ENCODE assay signal across 20 mouse cellular contexts in the genomic region with DNA sequence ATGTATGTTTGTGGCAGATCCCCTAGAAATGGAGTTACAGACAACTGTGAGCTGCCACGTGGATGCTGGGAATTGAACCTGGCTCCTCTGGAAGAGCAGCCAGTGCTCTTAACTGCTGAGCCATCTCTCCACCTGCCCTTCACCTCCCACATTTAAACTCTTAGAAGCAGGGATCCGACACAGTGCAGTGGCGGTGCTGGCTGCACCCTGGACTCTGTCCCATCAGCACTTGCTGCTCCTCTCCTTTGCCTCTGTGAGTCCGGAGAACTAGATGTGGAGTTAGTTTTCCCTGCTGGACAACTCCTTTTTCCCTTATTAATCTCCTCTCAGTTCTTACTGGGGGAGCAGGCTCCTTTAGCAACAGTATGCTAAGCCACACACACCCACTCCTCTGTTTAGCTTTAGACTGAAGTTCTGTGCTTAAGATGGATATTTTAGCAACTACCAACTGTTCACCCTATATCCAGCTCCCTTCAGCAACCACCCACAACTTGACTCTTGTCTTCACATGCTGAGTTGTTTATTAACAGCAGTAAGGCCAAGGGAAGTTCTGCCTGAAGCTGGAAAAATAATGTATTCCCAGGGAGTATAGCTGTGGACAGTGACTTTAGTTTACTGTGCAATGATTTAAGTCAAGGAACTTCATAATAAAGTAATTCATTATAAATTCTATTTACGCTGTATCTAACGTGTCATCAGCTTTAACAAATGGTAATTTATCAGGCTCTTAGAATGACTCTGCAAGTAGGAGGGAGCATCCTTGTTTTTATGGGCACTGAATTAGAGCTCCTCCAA. TPM values are rescaled to one million over a fixed set of nuclear protein-coding genes. Genes with fewer than 3 reads are reported as not detected.
DNase-seq lines count a peak whose midpoint lies in the region; ATAC-seq and TF ChIP-seq lines count a peak whose summit lies in the region.
"Had no signal": no experiment of that assay in that cellular context is flagged by ENCODE, and none has a peak within 500 bp of the region (broad histone marks: within the 10 kb centered on the region; RNA-seq: fewer than 3 reads in every experiment).

No protein-coding gene starts in this region.

- 77% methylated on average over 6 of the region's 6 CpGs for WGBS in hindbrain, embryonic 14.5 days
- WGBS in hindbrain, embryonic 11.5 days: 65% methylated on average over 6 of the region's 6 CpGs

- H3K4me3 ChIP-seq in hindbrain, embryonic 14.5 days (replicated peaks; ENCODE audit: low read length): no peak overlapping the region
- H3K4me3 ChIP-seq in hindbrain, embryonic 11.5 days (ENCODE audit: low read depth, low read length): no peak overlapping the region
- H3K4me3 ChIP-seq: forebrain, embryonic 13.5 days; gastrocnemius, adult 2 months; limb, embryonic 15.5 days; myocyte had no signal

- no peak overlapping the region for H3K4me2 ChIP-seq in hindbrain, embryonic 14.5 days (replicated peaks)
- no peak overlapping the region for H3K4me2 ChIP-seq in hindbrain, embryonic 11.5 days (replicated peaks; ENCODE audit: low read depth, low read length)
- H3K4me2 ChIP-seq: forebrain, embryonic 13.5 days; limb, embryonic 15.5 days had no signal

- in situ Hi-C loops in Patski (cut with MboI; ENCODE audit: low pct_unique_long_range_greater_than_20kb): loop anchor here (5.0 to 10.0 kb wide), 2 partner anchors 37 to 374 kb away; partner anchors contain the start of gene Zfp697

- CTCF ChIA-PET in Patski (lab: Charles Lee): interaction anchor here (0.9 to 3.4 kb wide), 10 partner anchors 9 to 195 kb away, joined by 3 to 11 read pairs (median 4); partner anchors contain the start of gene Zfp697

- no peak overlapping the region for H3K9ac ChIP-seq in hindbrain, embryonic 14.5 days
- H3K9ac ChIP-seq in hindbrain, embryonic 11.5 days (ENCODE audit: low read depth, low read length): no peak overlapping the region
- H3K9ac ChIP-seq: forebrain, embryonic 13.5 days; limb, embryonic 15.5 days had no signal

- H3K27ac ChIP-seq in hindbrain, embryonic 14.5 days: no peak overlapping the region
- H3K27ac ChIP-seq in hindbrain, embryonic 11.5 days (ENCODE audit: low read depth, low read length): no peak overlapping the region
- H3K27ac ChIP-seq: forebrain, embryonic 13.5 days; gastrocnemius, adult 2 months; hindbrain, postnatal 0 days; limb, embryonic 15.5 days had no signal

- no peaks in the 10 kb centered on the region for H3K27me3 ChIP-seq in hindbrain, embryonic 14.5 days (ENCODE audit: control insufficient read depth, insufficient read depth, low read length)
- no peaks in the 10 kb centered on the region for H3K27me3 ChIP-seq in hindbrain, embryonic 11.5 days (ENCODE audit: control insufficient read depth, insufficient read depth, low read length)
- no peaks in the 10 kb centered on the region for H3K27me3 ChIP-seq in Patski
- H3K27me3 ChIP-seq: forebrain, embryonic 13.5 days; limb, embryonic 15.5 days had no signal

- POLR2A ChIA-PET in Patski (lab: Charles Lee): interaction anchor here (0.6 to 4.5 kb wide), 2 partner anchors 31 to 35 kb away, joined by 3 to 26 read pairs; partner anchors contain the start of gene Zfp697

- no peaks in the 10 kb centered on the region for H3K9me3 ChIP-seq in hindbrain, embryonic 14.5 days (ENCODE audit: control insufficient read depth, low read length)
- H3K9me3 ChIP-seq in hindbrain, embryonic 11.5 days (ENCODE audit: control insufficient read depth, low read length): no peaks in the 10 kb centered on the region
- H3K9me3 ChIP-seq: forebrain, embryonic 13.5 days; limb, embryonic 15.5 days had no signal

- ATAC-seq in hindbrain, embryonic 14.5 days (ENCODE audit: low FRiP score): no peak
- ATAC-seq in hindbrain, embryonic 11.5 days (ENCODE audit: low FRiP score): no peak
- peak; percentile 57 for ATAC-seq in Patski
- ATAC-seq: forebrain, embryonic 13.5 days; hindbrain, postnatal 0 days had no signal

- peak; percentile 23 for DNase-seq in hindbrain, embryonic 14.5 days (ENCODE audit: low spot score)
- no peak for DNase-seq in hindbrain, embryonic 11.5 days (ENCODE audit: low spot score)
- DNase-seq in Patski (ENCODE audit: low read depth, low spot score): peak; percentile 95
- DNase-seq in kidney, adult 18-20 months: peak; percentile 42
- DNase-seq in kidney, postnatal 14 days: peak; percentile 41
- DNase-seq in cerebellum, postnatal 36 days: no peak
- DNase-seq in thymus, postnatal 36 days: no peak
- no peak for DNase-seq in thymus, adult 18-20 months
- DNase-seq: adrenal gland, postnatal 10 days; B cell, adult 2 months; cerebellum, adult 9-11 months; gastrocnemius, adult 2 months; heart, adult 18-20 months; heart, postnatal 14 days; layer of hippocampus, adult 9-11 months; lung, postnatal 14 days had no signal

- H3K36me3 ChIP-seq in hindbrain, embryonic 14.5 days (replicated peaks; ENCODE audit: control insufficient read depth, insufficient read depth): no peaks in the 10 kb centered on the region
- H3K36me3 ChIP-seq in hindbrain, embryonic 11.5 days (ENCODE audit: control insufficient read depth, insufficient read depth, low read length): no peaks in the 10 kb centered on the region
- H3K36me3 ChIP-seq: limb, embryonic 15.5 days had no signal

- peaks cover 10% of the 10 kb centered on the region for H3K4me1 ChIP-seq in hindbrain, embryonic 14.5 days (replicated peaks; ENCODE audit: control insufficient read depth, insufficient read depth, low read length)
- H3K4me1 ChIP-seq in hindbrain, embryonic 11.5 days (replicated peaks; ENCODE audit: control insufficient read depth, insufficient read depth, low read length): no peaks in the 10 kb centered on the region

- no peak for TF ChIP-seq CTCF in Patski (IDR thresholded peaks at IDR 0.05)

RNA-seq across cellular contexts. Expression of gene Zfp697, which starts 36.9 kb away (rescaled TPM):
- 20.6 and 21.5 TPM in 2 replicates for polyA plus RNA-seq in hindbrain, embryonic 14.5 days (2014; fragmentation: Nextera tagmentation; extraction: Ambion mirVana)
- 12.2 and 15.5 TPM in 2 replicates for polyA plus RNA-seq in hindbrain, embryonic 11.5 days (2014; fragmentation: Nextera tagmentation; extraction: Ambion mirVana)
- 21.4 TPM for polyA plus RNA-seq in Patski (2021)

RNA-seq across cellular contexts. Expression of gene Gm4450, which starts 37.7 kb away (rescaled TPM):
- 0.12 TPM in 2 replicates for polyA plus RNA-seq in hindbrain, embryonic 14.5 days (2014; fragmentation: Nextera tagmentation; extraction: Ambion mirVana)
- polyA plus RNA-seq in hindbrain, embryonic 11.5 days (2014; fragmentation: Nextera tagmentation; extraction: Ambion mirVana): not detected in 2 replicates
- 0.30 TPM for polyA plus RNA-seq in Patski (2021)
- polyA plus RNA-seq: forebrain, embryonic 13.5 days; hindbrain, postnatal 0 days; limb, embryonic 15.5 days; myocyte had no signal

Comparison
In these comparisons a context has a peak if more than half of its experiments do, and no peak if none do; other contexts are left out.
1. DNase-seq: peak in hindbrain, embryonic 14.5 days (single experiment), Patski (single experiment), kidney, adult 18-20 months (single experiment) and kidney, postnatal 14 days (single experiment); none in hindbrain, embryonic 11.5 days (single experiment), cerebellum, postnatal 36 days (0 of 2), thymus, postnatal 36 days (0 of 2) and thymus, adult 18-20 months (0 of 2).